Mouse (Mus musculus): ENCODE data around the gene Olfr639. TPM values are rescaled to one million over a fixed set of nuclear protein-coding genes. Genes with fewer than 3 reads are reported as not detected.
"Not testable (repeated sequence)": the region's sequence is repeated elsewhere in the genome, so short reads cannot be mapped to it uniquely, and the experiment has no call there.

The Olfr639 gene
- polyA plus RNA-seq, 1 experiment from 2014 or later, result 0.01 TPM

GRCm38 (mm10) chr7:104025473-104025872, 8.4 kb upstream of the Olfr639 start, which contains the start of gene Olfr640:
Gene Olfr640, minus strand, starts transcription at chr7:104025573.
- DNase-seq (ENCODE audit: low spot score) (no peak), ATAC-seq (replicated peaks; ENCODE audit: low FRiP score, low read depth) (no peak)
- Histone ChIP-seq H3K27me3 (ENCODE audit: insufficient read depth, low read length) (no peaks in the 10 kb centered on the region), H3K27ac (no peak within 1 kb of the TSS), H3K9ac (ENCODE audit: low read depth, low read length) (no peak within 1 kb of the TSS), H3K9me3 (replicated peaks; ENCODE audit: low read length) (no peaks in the 10 kb centered on the region), H3K4me1 (replicated peaks; ENCODE audit: insufficient read depth, low read length) (no peaks in the 10 kb centered on the region), H3K4me3 (replicated peaks; ENCODE audit: low read depth, low read length) (no peak within 1 kb of the TSS), H3K4me2 (ENCODE audit: low read length) (no peak within 1 kb of the TSS), H3K36me3 (ENCODE audit: insufficient read depth, low read length) (no peaks in the 10 kb centered on the region)
- TF ChIP-seq CTCF (IDR thresholded peaks at IDR 0.05; ENCODE audit: low read depth), result no peak
- WGBS, result 76% methylated on average over 6 of the region's 6 CpGs

- Histone ChIP-seq H3K9ac (ENCODE audit: low read depth, low read length) (no peak overlapping the region), H3K9me3 (replicated peaks; ENCODE audit: low read length) (no peaks in the 10 kb centered on the region), H3K4me3 (replicated peaks; ENCODE audit: low read depth, low read length) (no peak overlapping the region), H3K27me3 (ENCODE audit: insufficient read depth, low read length) (no peaks in the 10 kb centered on the region), H3K27ac (no peak overlapping the region), H3K36me3 (ENCODE audit: insufficient read depth, low read length) (no peaks in the 10 kb centered on the region), H3K4me1 (replicated peaks; ENCODE audit: insufficient read depth, low read length) (no peaks in the 10 kb centered on the region), H3K4me2 (ENCODE audit: low read length) (no peak overlapping the region)
- 89% methylated on average over 6 of the region's 6 CpGs for WGBS
- no peak for DNase-seq (ENCODE audit: low spot score)
- ATAC-seq (replicated peaks; ENCODE audit: low FRiP score, low read depth), result no peak
- TF ChIP-seq CTCF (IDR thresholded peaks at IDR 0.05; ENCODE audit: low read depth), result no peak
These were observed 4.5 kb upstream of the Olfr639 start for GRCm38 (mm10) chr7:104021651-104022050.

GRCm38 (mm10) chr7:104018953-104019352, 1.9 kb upstream of the Olfr639 start:
- WGBS, result 74% methylated on average over 1 of the region's 1 CpGs
- no peak for TF ChIP-seq CTCF (IDR thresholded peaks at IDR 0.05; ENCODE audit: low read depth)
- no peak for ATAC-seq (replicated peaks; ENCODE audit: low FRiP score, low read depth)
- no peak overlapping the region for H3K4me2 ChIP-seq (ENCODE audit: low read length)
- no peaks in the 10 kb centered on the region for H3K27me3 ChIP-seq (ENCODE audit: insufficient read depth, low read length)
- no peak overlapping the region for H3K27ac ChIP-seq
- H3K4me3 ChIP-seq (replicated peaks; ENCODE audit: low read depth, low read length), result no peak overlapping the region
- no peaks in the 10 kb centered on the region for H3K4me1 ChIP-seq (replicated peaks; ENCODE audit: insufficient read depth, low read length)
- H3K36me3 ChIP-seq (ENCODE audit: insufficient read depth, low read length), result no peaks in the 10 kb centered on the region
- no peak overlapping the region for H3K9ac ChIP-seq (ENCODE audit: low read depth, low read length)
- H3K9me3 ChIP-seq (replicated peaks; ENCODE audit: low read length), result no peaks in the 10 kb centered on the region
- no peak for DNase-seq (ENCODE audit: low spot score)

GRCm38 (mm10) chr7:103999124-103999523, 18.0 kb downstream of the Olfr639 start:
- Histone ChIP-seq H3K27ac (no peak overlapping the region), H3K4me2 (ENCODE audit: low read length) (no peak overlapping the region), H3K27me3 (ENCODE audit: insufficient read depth, low read length) (no peaks in the 10 kb centered on the region), H3K4me1 (replicated peaks; ENCODE audit: insufficient read depth, low read length) (no peaks in the 10 kb centered on the region), H3K4me3 (replicated peaks; ENCODE audit: low read depth, low read length) (no peak overlapping the region), H3K9me3 (replicated peaks; ENCODE audit: low read length) (no peaks in the 10 kb centered on the region), H3K9ac (ENCODE audit: low read depth, low read length) (no peak overlapping the region), H3K36me3 (ENCODE audit: insufficient read depth, low read length) (no peaks in the 10 kb centered on the region)
- no peak for TF ChIP-seq CTCF (IDR thresholded peaks at IDR 0.05; ENCODE audit: low read depth)
- no peak for ATAC-seq (replicated peaks; ENCODE audit: low FRiP score, low read depth)
- no peak for DNase-seq (ENCODE audit: low spot score)

GRCm38 (mm10) chr7:103998446-103998845, 18.7 kb downstream of the Olfr639 start, which contains the start of gene Olfr638:
Gene Olfr638, plus strand, starts transcription at chr7:103998746.
- no peak for TF ChIP-seq CTCF (IDR thresholded peaks at IDR 0.05; ENCODE audit: low read depth)
- H3K9ac ChIP-seq (ENCODE audit: low read depth, low read length), result no peak within 1 kb of the TSS
- ATAC-seq (replicated peaks; ENCODE audit: low FRiP score, low read depth) (no peak), DNase-seq (ENCODE audit: low spot score) (no peak)
- H3K36me3 ChIP-seq (ENCODE audit: insufficient read depth, low read length), result no peaks in the 10 kb centered on the region
- no peaks in the 10 kb centered on the region for H3K27me3 ChIP-seq (ENCODE audit: insufficient read depth, low read length)
- no peak within 1 kb of the TSS for H3K4me2 ChIP-seq (ENCODE audit: low read length)
- no peaks in the 10 kb centered on the region for H3K9me3 ChIP-seq (replicated peaks; ENCODE audit: low read length)
- H3K4me3 ChIP-seq (replicated peaks; ENCODE audit: low read depth, low read length), result no peak within 1 kb of the TSS
- no peaks in the 10 kb centered on the region for H3K4me1 ChIP-seq (replicated peaks; ENCODE audit: insufficient read depth, low read length)
- no peak within 1 kb of the TSS for H3K27ac ChIP-seq

- no peak overlapping the region for H3K27ac ChIP-seq
- no peaks in the 10 kb centered on the region for H3K9me3 ChIP-seq (replicated peaks; ENCODE audit: low read length)
- no peak for TF ChIP-seq CTCF (IDR thresholded peaks at IDR 0.05; ENCODE audit: low read depth)
- no peaks in the 10 kb centered on the region for H3K27me3 ChIP-seq (ENCODE audit: insufficient read depth, low read length)
- ATAC-seq (replicated peaks; ENCODE audit: low FRiP score, low read depth) (no peak), DNase-seq (ENCODE audit: low spot score) (no peak)
- 61% methylated on average over 1 of the region's 1 CpGs for WGBS
- no peak overlapping the region for H3K4me2 ChIP-seq (ENCODE audit: low read length)
- H3K9ac ChIP-seq (ENCODE audit: low read depth, low read length), result no peak overlapping the region
- H3K4me3 ChIP-seq (replicated peaks; ENCODE audit: low read depth, low read length), result no peak overlapping the region
- H3K36me3 ChIP-seq (ENCODE audit: insufficient read depth, low read length), result no peaks in the 10 kb centered on the region
- H3K4me1 ChIP-seq (replicated peaks; ENCODE audit: insufficient read depth, low read length), result no peaks in the 10 kb centered on the region
These were observed 45.3 kb downstream of the Olfr639 start for GRCm38 (mm10) chr7:103971782-103972181.

- Histone ChIP-seq H3K27me3 (ENCODE audit: insufficient read depth, low read length) (no peaks in the 10 kb centered on the region), H3K9ac (ENCODE audit: low read depth, low read length) (no peak within 1 kb of the TSS), H3K27ac (no peak within 1 kb of the TSS), H3K9me3 (replicated peaks; ENCODE audit: low read length) (no peaks in the 10 kb centered on the region), H3K4me1 (replicated peaks; ENCODE audit: insufficient read depth, low read length) (no peaks in the 10 kb centered on the region), H3K4me3 (replicated peaks; ENCODE audit: low read depth, low read length) (no peak within 1 kb of the TSS), H3K4me2 (ENCODE audit: low read length) (no peak within 1 kb of the TSS), H3K36me3 (ENCODE audit: insufficient read depth, low read length) (no peaks in the 10 kb centered on the region)
- WGBS, result 80% methylated on average over 1 of the region's 1 CpGs
- DNase-seq (ENCODE audit: low spot score) (no peak), ATAC-seq (replicated peaks; ENCODE audit: low FRiP score, low read depth) (no peak)
- no peak for TF ChIP-seq CTCF (IDR thresholded peaks at IDR 0.05; ENCODE audit: low read depth)
These were observed 46.3 kb downstream of the Olfr639 start, which contains the start of gene Olfr635 for GRCm38 (mm10) chr7:103970852-103971251. Gene Olfr635, plus strand, starts transcription at chr7:103971152.

- not testable (repeated sequence) for H3K4me1 ChIP-seq (replicated peaks; ENCODE audit: insufficient read depth, low read length); ATAC-seq (replicated peaks; ENCODE audit: low FRiP score, low read depth); H3K4me2 ChIP-seq (ENCODE audit: low read length); H3K9me3 ChIP-seq (replicated peaks; ENCODE audit: low read length); H3K4me3 ChIP-seq (replicated peaks; ENCODE audit: low read depth, low read length); DNase-seq (ENCODE audit: low spot score); H3K36me3 ChIP-seq (ENCODE audit: insufficient read depth, low read length); H3K9ac ChIP-seq (ENCODE audit: low read depth, low read length); H3K27me3 ChIP-seq (ENCODE audit: insufficient read depth, low read length); H3K27ac ChIP-seq
- 96% methylated on average over 22 of the region's 22 CpGs for WGBS
These were observed 50.2 kb downstream of the Olfr639 start for GRCm38 (mm10) chr7:103966873-103967272.
